Mouse (Mus musculus) stomach, embryonic 15.5 days (tissue): Measurements from ENCODE around the gene Lin7a. TPM values are rescaled to one million over a fixed set of nuclear protein-coding genes. Genes with fewer than 3 reads are reported as not detected.

Source experiments
- ATAC-seq: fragments of 200-750 bp; cut with Nextera tagmentation; 2 replicates; pipeline ENCODE4 v1.8.0; 2017; ENCODE audit warnings: low read depth, moderate number of reproducible peaks, moderate TSS enrichment; ENCODE audit not compliant: insufficient read depth, low FRiP score
- H3K27ac ChIP-seq: fragments of 300-500 bp; sonication (generic); 2 replicates; pipeline ENCODE4 v1.5.1; 2015; ENCODE audit warnings: mild to moderate bottlenecking, inconsistent platforms
- H3K27me3 ChIP-seq: fragments of 300-500 bp; sonication (generic); replicated peaks from 2 replicates; pipeline ENCODE4 v1.6.1; 2015; ENCODE audit warnings: inconsistent platforms
- H3K36me3 ChIP-seq: fragments of 300-500 bp; sonication (generic); 2 replicates; pipeline ENCODE4 v1.6.1; 2015; ENCODE audit warnings: inconsistent platforms
- H3K4me1 ChIP-seq: fragments of 300-500 bp; sonication (generic); 2 replicates; pipeline ENCODE4 v1.6.1; 2015; ENCODE audit warnings: inconsistent platforms
- H3K4me2 ChIP-seq: fragments of 300-500 bp; sonication (generic); 2 replicates; pipeline ENCODE4 v1.6.1; 2015; ENCODE audit warnings: mild to moderate bottlenecking, inconsistent platforms
- H3K4me3 ChIP-seq: fragments of 300-500 bp; sonication (generic); replicated peaks from 2 replicates; pipeline ENCODE4 v1.5.1; 2015; ENCODE audit warnings: inconsistent platforms
- H3K9ac ChIP-seq: fragments of 300-500 bp; sonication (generic); 2 replicates; pipeline ENCODE4 v1.6.1; 2015; ENCODE audit warnings: inconsistent platforms
- H3K9me3 ChIP-seq: fragments of 300-500 bp; sonication (generic); 2 replicates; pipeline ENCODE4 v1.6.1; 2016; ENCODE audit warnings: inconsistent platforms
- WGBS: fragments of 180-500 bp; shearing (Covaris S2); methylation state at CpG from one replicate; pipeline ENCODE4 v1.1.7; 2015; 5-methylcytosine and 5-hydroxymethylcytosine counted together
- polyA plus RNA-seq: library from polyadenylated mRNA; unstranded; fragments of >200 nt; fragmentation: Nextera tagmentation; extraction: Ambion mirVana; gene quantifications from 2 replicates; pipeline ENCODE4 v1.2.1, GENCODE M21; 2015

Lin7a gene
- polyA plus RNA-seq, 1 experiment from 2014 or later = 3.8 TPM

DNA sequence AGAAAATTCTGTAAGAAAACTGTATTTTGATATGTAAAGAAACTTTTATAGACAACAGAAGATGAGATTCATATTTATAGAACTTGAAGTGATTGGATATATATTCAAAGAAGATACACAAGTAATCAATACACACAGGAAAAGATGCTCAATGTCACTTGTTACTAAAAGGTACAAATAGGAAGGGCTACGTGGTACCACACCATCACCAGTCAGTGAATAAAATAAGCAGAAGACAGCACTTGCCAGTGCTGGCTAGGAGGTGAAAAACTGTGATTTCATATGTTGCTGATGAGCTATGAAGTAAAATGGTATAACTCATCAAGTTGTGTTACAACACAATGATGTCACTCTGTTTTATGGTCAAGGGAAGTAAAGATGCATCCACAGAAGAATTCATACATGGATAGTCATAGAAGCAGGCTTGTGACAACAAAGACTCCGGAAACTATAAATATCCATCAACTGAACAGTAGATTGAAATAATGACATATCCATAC lies 25.5 kb upstream of the Lin7a start:
- 82% methylated on average over 2 of the region's 2 CpGs for WGBS
- Histone ChIP-seq H3K4me3 (no peak overlapping the region), H3K9ac (no peak overlapping the region), H3K4me1 (no peaks in the 10 kb centered on the region), H3K36me3 (no peaks in the 10 kb centered on the region), H3K9me3 (no peaks in the 10 kb centered on the region), H3K27ac (no peak overlapping the region), H3K4me2 (no peak overlapping the region), H3K27me3 (no peaks in the 10 kb centered on the region)
- ATAC-seq = no peak

DNA sequence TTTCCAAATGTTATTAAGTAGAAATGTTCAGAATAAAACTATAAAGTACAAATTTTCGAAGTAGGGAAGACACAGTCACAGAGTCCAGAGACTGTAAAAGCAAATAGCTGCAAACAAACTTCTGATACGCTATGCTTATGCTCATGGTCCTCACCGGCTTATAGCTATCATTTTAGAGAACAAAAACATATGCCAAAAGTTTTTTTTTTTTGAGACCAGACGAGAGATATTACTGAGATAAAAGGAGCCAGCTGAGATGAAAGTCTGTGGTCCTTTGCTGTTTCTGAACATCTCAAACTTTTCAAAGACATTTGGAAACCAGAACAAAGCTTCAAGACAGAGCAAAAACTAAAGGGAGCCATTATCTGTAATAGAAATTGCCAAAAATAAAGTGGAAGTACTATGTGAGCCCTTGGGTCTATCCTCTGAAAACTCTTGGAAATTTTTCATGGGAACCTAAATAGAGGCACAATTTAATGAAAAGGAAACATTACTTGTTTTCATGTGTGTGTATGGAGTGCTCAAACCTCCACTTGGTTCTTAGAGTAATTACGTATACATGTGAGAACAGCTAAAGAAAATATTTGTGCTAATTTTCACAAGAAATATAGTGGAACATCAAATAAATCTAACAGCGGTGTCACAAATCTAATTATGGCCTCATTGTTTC lies 24.4 kb upstream of the Lin7a start:
- Histone ChIP-seq H3K4me3 (no peak overlapping the region), H3K36me3 (no peaks in the 10 kb centered on the region), H3K9ac (no peak overlapping the region), H3K27ac (no peak overlapping the region), H3K27me3 (no peaks in the 10 kb centered on the region), H3K4me2 (no peak overlapping the region), H3K9me3 (no peaks in the 10 kb centered on the region), H3K4me1 (no peaks in the 10 kb centered on the region)
- 75% methylated on average over 6 of the region's 6 CpGs for WGBS
- ATAC-seq = no peak

DNA sequence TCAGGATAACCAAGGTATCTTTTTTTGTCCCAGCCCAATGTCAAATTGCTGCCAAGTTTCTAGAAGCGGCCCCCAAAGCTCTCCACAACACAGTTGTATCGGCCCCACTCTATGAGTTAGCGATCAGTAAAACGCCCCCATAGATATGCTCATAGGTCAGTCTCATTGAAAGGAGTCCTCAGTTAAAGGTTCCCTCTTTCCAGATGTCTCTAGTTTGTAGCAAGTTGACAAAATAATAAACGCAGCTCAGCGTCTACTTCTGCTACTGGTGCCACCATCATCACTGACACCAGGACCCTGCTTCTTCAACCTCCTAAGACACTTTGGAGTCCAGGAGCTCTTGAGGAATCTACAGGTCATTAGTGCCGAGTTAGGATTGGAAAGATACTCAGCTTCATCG lies 23.0 kb upstream of the Lin7a start:
- Histone ChIP-seq H3K9me3 (no peaks in the 10 kb centered on the region), H3K4me3 (no peak overlapping the region), H3K9ac (no peak overlapping the region), H3K36me3 (no peaks in the 10 kb centered on the region), H3K4me1 (no peaks in the 10 kb centered on the region), H3K4me2 (no peak overlapping the region), H3K27ac (no peak overlapping the region), H3K27me3 (no peaks in the 10 kb centered on the region)
- WGBS = 87% methylated on average over 8 of the region's 8 CpGs
- no peak for ATAC-seq

DNA sequence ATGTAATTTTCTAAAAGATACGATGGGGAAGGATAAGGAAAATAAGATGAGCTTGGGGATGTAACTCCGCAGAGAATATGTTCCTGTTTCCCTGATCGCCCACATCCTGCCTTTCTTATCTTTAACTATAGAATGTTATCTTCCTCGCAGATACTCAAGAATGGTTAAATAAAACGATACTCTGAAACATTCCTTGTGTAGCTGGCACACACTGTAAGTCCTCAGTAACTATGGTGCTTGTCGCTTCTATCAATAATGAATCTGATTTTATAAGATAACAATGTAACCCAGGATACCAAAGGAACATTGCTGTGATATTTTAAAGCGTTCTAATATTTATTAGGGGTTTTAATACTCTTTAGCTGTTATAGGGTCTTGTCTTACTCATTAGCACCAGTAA lies 22.4 kb upstream of the Lin7a start:
- WGBS = 82% methylated on average over 7 of the region's 7 CpGs

DNA sequence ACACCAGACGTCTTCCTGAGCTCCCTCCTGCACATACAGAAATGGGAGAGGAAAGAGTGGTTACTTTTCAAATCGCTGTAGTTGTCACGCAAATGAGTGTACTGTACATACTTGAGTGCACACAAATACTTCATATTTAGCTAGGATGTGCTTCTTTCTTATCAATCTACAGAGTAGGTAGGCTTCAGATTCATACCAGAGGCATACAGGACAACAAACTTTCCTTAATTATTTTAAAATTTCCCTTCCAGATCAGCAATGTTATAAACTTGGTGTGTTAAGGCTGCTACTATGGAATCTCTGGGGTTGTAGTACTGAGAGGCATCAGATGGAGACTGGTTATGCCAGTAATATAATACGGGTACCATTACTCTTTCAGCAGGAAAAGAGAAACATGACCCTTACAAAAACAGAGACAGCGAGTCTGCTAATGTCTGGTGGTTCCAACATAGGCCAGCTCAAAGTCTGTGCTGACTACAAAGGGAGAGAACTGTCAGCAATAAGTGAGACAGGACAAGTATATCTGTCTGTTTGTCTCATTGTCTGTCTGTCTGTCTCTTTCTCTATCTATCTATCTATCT lies 21.8 kb upstream of the Lin7a start:
- no peak overlapping the region for H3K4me3 ChIP-seq
- H3K9me3 ChIP-seq = no peaks in the 10 kb centered on the region
- no peaks in the 10 kb centered on the region for H3K27me3 ChIP-seq
- 71% methylated on average over 5 of the region's 5 CpGs for WGBS
- no peak for ATAC-seq
- H3K9ac ChIP-seq = no peak overlapping the region
- H3K36me3 ChIP-seq = no peaks in the 10 kb centered on the region
- H3K4me1 ChIP-seq = no peaks in the 10 kb centered on the region
- no peak overlapping the region for H3K27ac ChIP-seq
- no peak overlapping the region for H3K4me2 ChIP-seq

More for the DNA sequence above, 22.4 kb upstream of the Lin7a start:
- Histone ChIP-seq H3K4me3 (no peak overlapping the region), H3K4me2 (no peak overlapping the region), H3K27ac (no peak overlapping the region), H3K9ac (no peak overlapping the region), H3K4me1 (no peaks in the 10 kb centered on the region), H3K9me3 (no peaks in the 10 kb centered on the region), H3K27me3 (no peaks in the 10 kb centered on the region), H3K36me3 (no peaks in the 10 kb centered on the region)
- no peak for ATAC-seq

DNA sequence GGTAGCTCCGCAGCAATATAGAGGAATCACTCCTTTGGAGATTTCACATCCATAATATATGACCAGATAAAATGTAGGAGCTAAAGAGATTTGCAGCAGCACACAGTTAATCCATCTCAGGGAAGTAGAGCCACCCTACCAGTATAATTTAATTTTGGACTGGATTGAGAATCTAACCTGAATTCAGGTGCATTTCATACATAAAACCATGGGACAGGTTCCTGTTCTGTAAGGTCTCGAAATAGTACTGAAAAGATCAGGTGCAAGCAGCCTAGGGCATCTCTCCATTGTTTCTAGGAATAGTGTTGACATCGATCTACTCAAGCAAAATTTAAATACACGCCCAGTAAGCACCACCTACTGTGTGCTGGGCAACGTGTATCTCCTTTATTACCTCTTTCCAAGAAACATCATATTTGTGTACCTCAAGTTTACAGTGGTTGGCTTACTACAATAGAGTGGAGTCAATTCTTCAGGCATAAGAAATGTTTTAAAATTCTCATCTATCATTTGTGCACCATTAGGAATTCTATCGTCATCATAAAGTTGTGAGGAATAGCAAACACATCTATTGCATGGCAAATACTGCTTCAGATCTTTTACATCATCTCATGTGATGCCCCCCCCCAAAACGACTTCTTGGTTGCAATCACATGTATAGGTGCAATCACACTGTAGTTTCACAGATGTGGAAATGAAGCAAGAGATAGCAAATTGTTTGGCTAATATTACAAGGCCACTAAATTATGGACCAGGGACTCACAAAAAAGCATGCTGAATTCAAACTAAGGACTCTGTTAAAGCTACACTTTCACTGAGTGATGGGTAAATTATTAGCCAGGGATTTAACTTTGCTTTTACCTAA lies 20.9 kb upstream of the Lin7a start:
- no peaks in the 10 kb centered on the region for H3K9me3 ChIP-seq

DNA sequence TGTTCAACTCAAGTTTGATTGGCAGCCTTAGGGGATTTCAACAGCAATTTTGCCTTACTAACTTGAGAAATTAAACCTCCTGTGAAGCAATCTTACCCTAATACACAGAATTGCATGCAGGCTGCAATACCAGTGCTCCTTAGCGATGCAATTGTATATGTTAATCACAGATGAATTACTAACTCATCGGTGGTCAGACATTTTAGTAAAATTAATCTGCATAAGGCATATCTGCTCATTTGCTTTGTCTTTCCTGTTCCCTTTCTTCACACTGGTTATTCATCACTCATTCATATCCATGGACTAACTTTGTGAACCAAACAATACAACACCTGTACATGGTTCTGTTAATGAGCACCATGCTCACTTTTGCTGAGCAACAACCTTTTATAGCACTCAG lies 20.2 kb upstream of the Lin7a start:
- no peak overlapping the region for H3K4me2 ChIP-seq
- H3K9ac ChIP-seq = no peak overlapping the region
- H3K27ac ChIP-seq = no peak overlapping the region
- 62% methylated on average over 2 of the region's 2 CpGs for WGBS
- no peak for ATAC-seq
- H3K36me3 ChIP-seq = no peaks in the 10 kb centered on the region
- H3K4me3 ChIP-seq = no peak overlapping the region
- H3K9me3 ChIP-seq = no peaks in the 10 kb centered on the region
- no peaks in the 10 kb centered on the region for H3K4me1 ChIP-seq
- H3K27me3 ChIP-seq = no peaks in the 10 kb centered on the region

More for the DNA sequence above, 20.9 kb upstream of the Lin7a start:
- WGBS = 77% methylated on average over 7 of the region's 7 CpGs
- H3K27ac ChIP-seq = no peak overlapping the region
- H3K36me3 ChIP-seq = no peaks in the 10 kb centered on the region
- no peak overlapping the region for H3K4me2 ChIP-seq
- no peak for ATAC-seq
- H3K9ac ChIP-seq = no peak overlapping the region
- H3K27me3 ChIP-seq = no peaks in the 10 kb centered on the region
- H3K4me3 ChIP-seq = no peak overlapping the region
- no peaks in the 10 kb centered on the region for H3K4me1 ChIP-seq

DNA sequence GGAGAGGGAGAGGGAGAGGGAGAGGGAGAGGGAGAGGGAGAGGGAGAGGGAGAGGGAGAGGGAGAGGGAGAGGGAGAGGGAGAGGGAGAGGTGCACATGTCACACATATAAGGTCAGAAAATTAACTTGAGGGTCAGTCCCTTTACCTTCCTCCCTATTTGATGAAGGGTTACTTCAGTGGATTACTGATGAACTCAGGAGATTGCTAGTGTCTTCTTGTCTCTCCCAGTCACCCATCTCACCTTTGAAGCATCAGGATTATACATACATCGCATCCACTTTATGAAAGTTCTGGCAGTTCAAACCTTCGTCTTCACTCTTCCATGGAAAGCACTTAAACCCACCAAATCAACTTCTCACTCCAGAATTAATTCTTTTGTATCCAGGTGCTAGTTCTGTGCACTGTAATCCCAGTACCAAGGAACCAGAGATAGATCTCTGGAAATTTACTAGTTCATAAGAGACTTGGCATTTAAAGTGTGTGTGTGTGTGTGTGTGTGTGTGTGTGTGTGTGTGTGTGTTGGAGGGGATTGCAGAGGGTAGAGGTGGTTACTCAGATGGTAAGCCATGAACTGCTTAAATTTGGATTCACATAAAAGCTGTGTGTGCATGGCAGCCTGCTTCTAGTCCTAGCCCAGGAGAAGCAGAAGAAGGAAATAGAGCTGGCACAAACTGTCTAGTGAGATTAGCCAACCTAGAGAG lies 19.5 kb upstream of the Lin7a start:
- no peak for ATAC-seq
- Histone ChIP-seq H3K36me3 (no peaks in the 10 kb centered on the region), H3K4me2 (no peak overlapping the region), H3K27ac (no peak overlapping the region), H3K9me3 (no peaks in the 10 kb centered on the region), H3K4me1 (no peaks in the 10 kb centered on the region), H3K27me3 (no peaks in the 10 kb centered on the region), H3K9ac (no peak overlapping the region), H3K4me3 (no peak overlapping the region)
- 91% methylated on average over 2 of the region's 2 CpGs for WGBS

DNA sequence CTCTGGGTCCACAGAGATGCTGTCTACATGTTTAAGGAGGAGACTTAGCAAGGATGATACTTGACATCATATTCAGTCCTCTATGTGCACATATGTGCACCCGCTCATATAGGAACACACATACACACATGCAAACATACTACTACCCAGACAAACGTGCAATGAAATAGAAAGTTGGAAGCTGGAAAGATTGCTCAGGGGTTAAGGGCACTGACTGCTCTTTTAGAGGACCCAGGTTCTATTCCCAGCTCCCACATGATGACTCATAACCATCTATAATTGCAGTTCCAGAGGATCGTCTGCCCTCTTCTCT lies 19.0 kb upstream of the Lin7a start:
- no peak for ATAC-seq
- Histone ChIP-seq H3K4me2 (no peak overlapping the region), H3K36me3 (no peaks in the 10 kb centered on the region), H3K9me3 (no peaks in the 10 kb centered on the region), H3K4me1 (no peaks in the 10 kb centered on the region), H3K27me3 (no peaks in the 10 kb centered on the region), H3K9ac (no peak overlapping the region), H3K27ac (no peak overlapping the region), H3K4me3 (no peak overlapping the region)
- WGBS = 83% methylated on average over 3 of the region's 3 CpGs

DNA sequence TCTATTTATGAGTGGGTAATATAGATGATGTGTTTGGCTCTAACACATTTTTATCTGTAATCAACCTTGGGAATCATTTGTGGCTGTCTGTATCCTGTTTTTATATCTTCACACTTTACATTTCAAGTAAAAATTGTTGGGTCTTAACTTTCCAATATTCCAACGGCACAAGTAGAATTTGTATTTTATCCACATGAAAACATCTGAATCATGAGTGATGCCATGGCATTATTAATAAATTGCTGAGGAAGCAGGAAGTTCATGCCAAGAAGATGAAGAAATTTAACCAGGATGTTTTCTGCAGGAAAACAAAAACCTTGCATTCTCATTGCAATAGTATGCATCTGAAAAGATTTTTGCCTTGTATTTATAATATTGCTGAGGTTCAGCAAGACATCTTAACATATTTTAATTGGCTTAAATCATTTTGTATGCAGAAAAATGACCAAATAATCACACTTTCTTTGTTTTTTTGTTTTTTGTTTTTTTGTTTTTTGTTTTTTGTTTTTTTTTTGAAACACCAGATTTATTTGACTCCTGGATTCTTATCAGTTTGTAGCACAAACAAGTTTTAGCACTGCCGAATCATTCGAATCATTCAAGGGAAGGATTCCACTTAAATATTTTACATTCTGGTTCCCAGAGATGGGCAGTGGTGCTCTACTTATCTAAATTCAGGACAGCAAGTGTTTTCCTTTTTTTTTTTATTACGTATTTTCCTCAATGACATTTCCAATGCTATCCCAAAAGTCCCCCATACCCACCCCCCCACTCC lies 18.1 kb upstream of the Lin7a start:
- Histone ChIP-seq H3K27ac (no peak overlapping the region), H3K36me3 (no peaks in the 10 kb centered on the region), H3K4me2 (no peak overlapping the region), H3K4me1 (no peaks in the 10 kb centered on the region), H3K9me3 (no peaks in the 10 kb centered on the region), H3K9ac (no peak overlapping the region), H3K27me3 (no peaks in the 10 kb centered on the region), H3K4me3 (no peak overlapping the region)
- no peak for ATAC-seq
- 87% methylated on average over 4 of the region's 4 CpGs for WGBS

DNA sequence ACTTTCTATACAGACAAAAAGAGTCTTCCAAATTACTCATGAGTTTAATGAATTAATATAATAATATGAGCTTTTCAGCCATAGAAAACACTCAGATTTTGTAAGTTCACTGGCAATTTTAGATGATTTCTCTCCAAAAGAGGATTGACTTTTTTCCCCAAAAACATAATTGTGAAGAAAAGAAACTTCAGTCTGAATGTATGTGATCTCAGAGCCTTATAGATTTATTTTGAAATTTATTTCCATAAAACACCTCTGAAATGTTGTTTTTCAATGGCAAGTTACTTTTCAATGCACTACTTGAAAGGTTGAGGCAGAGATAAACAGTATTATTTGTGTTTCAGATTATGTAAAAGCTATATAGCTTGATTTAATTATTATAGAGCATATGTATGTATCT lies 16.8 kb upstream of the Lin7a start:
- no peaks in the 10 kb centered on the region for H3K4me1 ChIP-seq

More for the DNA sequence above, 16.8 kb upstream of the Lin7a start:
- Histone ChIP-seq H3K27me3 (no peaks in the 10 kb centered on the region), H3K9ac (no peak overlapping the region), H3K9me3 (no peaks in the 10 kb centered on the region), H3K36me3 (no peaks in the 10 kb centered on the region), H3K27ac (no peak overlapping the region), H3K4me2 (no peak overlapping the region), H3K4me3 (no peak overlapping the region)
- no peak for ATAC-seq
